Mouse (Mus musculus) mouse trophoblast stem cell (cell line): ENCODE measurements around the gene Rnf121.
"Not testable (repeated sequence)": the region's sequence is repeated elsewhere in the genome, so short reads cannot be mapped to it uniquely, and the experiment has no call there.

Experiments
- in situ Hi-C, 2 experiments: fragments of 300-500 bp; cut with MseI, MboI; formaldehyde crosslinking; loops; 2 replicates in 1 of 2; 3 replicates in 1 of 2; pipeline ENCODE4 v1.15.1; 2025

Rnf121 gene

DNA sequence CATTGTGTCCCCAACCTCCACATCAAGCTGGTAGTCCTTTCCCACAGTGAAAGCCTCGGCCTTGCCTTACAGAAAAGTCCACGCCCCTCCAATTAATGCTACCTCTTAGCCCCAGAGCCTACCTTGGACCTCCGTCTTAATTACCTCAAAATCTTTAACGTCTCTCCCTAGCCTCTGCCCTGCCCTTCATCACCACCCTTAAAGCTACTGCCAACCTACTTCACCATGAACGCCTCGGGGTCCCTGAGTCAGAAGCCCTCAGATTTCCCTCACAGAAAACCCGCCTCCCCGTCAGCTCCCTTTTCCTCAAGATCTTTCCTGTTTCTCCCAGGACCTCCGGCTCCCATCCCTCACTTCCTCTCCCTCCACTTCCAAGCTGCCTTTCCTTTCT lies 619 bp downstream of the Rnf121 start:
- in situ Hi-C loops = no loop called here

- in situ Hi-C loops = no loop called here
Observed at GRCm38 (mm10) chr7:102063891-102064290, 1.4 kb downstream of the Rnf121 start.

- in situ Hi-C loops = no loop called here
Observed at GRCm38 (mm10) chr7:102062203-102062602, 3.1 kb downstream of the Rnf121 start.

- in situ Hi-C loops = no loop called here
Observed at GRCm38 (mm10) chr7:102061353-102061752, 3.9 kb downstream of the Rnf121 start.

DNA sequence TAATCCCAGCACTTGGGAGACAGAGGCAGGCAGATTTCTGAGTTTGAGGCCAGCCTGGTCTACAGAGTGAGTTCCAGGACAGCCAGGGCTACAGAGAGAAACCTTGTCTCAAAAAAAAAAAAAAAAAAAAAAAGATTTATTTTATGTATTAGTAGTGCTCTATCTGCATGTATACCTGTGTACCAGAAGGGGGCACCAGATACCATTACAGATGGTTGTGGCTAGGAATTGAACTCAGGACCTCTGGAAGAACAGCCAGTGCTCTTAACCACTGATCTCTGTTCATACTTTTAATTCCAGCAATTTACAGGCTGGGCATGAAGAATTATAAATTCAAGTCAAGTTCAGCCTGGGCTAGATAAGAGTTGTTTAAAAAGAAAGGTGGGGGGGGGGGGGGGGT lies 16.7 kb downstream of the Rnf121 start:
- in situ Hi-C loops = not testable (repeated sequence)

DNA sequence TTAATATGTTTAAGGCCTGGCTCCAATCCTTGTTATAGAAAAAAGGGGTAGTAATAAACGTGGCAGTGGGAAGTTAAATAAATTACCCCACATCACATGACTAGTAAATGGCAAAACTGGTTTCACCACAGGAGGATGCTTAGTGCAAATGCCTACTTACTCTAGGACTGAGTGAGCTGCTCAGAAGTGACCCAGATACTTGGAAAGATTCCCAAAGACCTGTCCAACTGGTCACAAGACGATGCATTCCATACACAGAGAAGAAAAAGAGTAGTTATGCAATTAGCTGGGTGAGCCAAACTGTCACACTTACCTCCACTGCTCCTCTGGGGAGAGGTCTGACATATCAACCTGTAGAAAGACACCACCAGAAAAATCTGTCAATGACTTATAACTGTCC lies 23.0 kb downstream of the Rnf121 start:
- in situ Hi-C loops = no loop called here

DNA sequence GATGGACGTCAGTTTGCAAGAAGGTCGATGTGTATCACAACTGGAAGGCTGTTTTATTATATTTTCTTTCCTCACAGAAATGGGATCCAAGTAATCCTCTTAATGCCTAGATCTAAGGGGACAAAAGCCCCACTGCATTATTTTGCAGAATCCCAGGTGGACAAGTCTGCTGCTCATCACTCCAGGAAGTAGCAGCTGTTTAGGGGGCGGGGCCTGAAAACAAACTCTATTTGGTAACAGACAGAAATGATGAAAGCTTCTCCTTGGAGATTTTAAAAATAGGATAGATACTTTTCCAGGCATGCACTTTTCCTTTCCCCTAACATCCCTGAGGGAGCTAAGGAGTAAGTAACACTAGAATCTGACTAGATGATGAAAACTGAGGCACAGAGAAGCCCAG lies 28.0 kb downstream of the Rnf121 start:
- in situ Hi-C loops = no loop called here

- in situ Hi-C loops = no loop called here
Observed at GRCm38 (mm10) chr7:102035534-102035933, 29.7 kb downstream of the Rnf121 start.

- in situ Hi-C loops = no loop called here
Observed at GRCm38 (mm10) chr7:102034904-102035303, 30.4 kb downstream of the Rnf121 start.

GRCm38 (mm10) chr7:102025187-102026119 lies 39.8 kb downstream of the Rnf121 start:
- in situ Hi-C loops = no loop called here

DNA sequence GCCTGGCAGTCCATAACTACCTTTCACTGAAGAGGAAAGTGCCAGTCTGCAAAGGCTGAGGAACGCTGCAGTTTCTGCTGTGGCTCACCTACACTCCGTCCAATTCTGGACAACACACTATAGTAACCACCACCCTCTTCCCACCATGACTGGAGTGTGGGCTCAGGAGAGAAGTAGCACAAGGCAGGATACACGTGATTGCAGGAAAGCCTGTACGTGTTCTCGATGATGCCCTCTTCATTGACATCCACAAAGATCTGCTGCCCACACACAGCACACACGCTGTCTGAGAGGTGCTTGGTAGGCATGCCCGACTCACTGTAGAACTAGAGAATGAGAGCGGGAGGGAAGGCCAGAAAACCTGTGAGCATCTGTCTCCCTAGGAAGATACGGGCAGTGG lies 41.4 kb downstream of the Rnf121 start:
- in situ Hi-C loops = no loop called here

GRCm38 (mm10) chr7:102020934-102021333 lies 44.3 kb downstream of the Rnf121 start:
- in situ Hi-C loops = not testable (repeated sequence)

DNA sequence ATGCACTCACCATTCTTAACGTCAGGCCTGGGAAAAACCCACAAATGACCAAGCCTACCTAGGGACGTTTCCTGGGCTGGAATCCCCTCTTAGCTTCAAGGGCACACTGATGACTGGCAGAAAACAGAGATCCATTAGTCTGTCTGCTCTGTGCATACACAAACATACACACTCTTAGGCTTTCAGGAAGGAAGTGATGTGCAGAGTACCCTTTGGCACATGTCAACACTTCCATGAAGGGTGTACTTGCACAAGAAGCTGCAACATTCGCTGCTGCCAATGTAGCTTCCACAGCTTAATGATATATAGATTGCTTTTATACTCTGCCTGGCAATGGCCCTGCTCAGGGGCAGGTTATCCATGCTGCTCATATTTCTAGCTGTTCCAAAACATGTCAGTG lies 45.9 kb downstream of the Rnf121 start:
- in situ Hi-C loops = no loop called here

DNA sequence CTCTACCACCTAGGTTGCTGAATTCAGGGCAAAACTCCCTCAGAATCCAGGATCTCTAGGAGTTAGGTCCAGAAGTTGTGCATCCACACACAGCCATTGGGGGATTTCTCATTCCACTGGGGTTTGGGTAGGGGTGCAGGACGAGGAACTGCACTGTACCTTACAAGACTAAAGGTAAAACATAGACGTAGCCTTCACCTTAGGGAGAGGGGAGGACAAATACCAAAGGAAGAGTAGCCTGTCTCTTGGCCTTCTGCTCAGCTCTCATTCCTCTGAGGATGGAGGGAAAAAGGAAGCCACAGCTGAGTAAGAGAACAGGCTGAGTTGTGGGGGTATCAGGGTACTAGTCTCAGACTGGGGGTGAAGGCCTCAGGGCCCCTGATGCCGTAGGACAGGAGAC lies 46.7 kb downstream of the Rnf121 start, which contains the start of gene Il18bp:
Gene Il18bp, minus strand, starts transcription at position 101 of the 400 bp plus-strand sequence.
- in situ Hi-C loops = no loop called here

DNA sequence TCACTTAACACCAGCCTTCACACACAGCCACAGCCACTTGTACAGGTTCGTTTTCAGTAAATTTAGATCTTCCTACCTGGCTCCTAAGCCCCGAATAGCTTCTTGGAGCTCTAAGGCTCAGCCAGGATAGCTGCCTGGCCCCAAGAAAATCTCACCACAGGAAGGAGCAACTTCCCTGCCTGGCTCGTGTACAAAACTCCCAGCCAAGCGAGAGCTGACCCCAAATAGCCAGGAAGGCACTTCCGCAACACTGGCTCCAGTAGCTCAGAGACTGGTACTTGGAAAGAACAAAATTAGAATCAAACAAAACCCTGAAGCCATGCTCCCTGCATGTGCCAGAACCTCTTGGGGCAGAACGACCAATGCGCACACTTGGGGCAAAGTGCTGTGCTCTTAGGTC lies 47.2 kb downstream of the Rnf121 start:
- in situ Hi-C loops = no loop called here

DNA sequence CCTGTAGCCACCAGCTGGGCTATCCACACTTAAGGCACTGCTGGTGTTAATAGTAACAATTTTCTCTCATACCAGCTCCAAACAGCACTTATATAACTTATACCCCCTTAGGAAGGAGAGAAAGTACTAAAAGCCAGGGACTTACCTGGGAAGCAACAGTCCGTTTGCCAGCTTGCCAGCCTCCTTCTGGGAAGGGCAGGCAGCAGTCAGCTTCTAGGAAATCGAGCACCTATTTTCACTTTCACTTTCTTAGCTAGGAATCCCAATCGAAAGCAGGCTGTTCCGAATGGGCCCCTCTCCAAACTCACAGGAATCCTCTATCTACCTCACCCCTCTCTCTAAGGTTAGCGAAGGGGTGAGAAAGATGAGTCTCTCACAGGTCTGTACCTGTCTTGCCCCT lies 47.8 kb downstream of the Rnf121 start:
- in situ Hi-C loops = no loop called here

- in situ Hi-C loops = no loop called here
Observed at GRCm38 (mm10) chr7:102016936-102017335, 48.3 kb downstream of the Rnf121 start.

DNA sequence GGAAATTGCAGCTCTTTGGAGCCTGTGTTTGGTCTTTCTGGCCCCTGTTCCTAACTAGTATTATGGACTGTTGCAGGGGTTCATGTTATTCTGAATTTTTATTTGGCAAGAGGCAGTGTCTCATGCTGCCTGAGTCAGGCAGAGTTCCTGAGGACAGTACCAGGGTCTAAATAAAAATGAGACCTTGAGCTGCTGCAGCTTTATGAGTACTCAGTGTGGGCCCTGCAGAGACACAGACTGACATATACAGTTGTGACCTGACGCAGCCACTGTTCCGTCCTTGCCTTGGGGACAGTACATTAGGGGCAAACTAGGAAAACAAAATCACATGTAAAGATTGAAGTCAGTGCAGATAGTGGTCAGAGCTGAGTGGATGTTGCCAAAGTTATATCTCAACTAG lies 50.3 kb downstream of the Rnf121 start:
- in situ Hi-C loops = no loop called here

DNA sequence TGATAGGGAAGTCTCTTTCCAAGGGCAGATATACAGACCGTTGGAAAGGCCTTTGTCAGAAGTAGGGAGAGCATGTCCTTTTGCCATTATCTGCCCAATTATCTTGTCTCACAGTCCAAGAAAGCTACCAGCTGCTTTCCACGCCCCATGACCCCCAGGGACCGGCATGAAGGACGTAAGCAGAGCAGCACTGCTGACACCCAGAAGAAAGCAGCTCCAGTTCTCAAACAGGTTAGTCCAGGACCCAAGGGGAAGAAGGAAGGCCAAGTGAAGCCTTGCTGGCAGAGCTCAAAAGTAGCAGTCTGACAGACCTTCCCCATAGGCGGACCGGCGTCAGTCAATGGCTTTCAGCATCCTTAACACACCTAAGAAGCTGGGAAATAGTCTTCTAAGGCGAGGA lies 51.9 kb downstream of the Rnf121 start:
- in situ Hi-C loops = no loop called here

DNA sequence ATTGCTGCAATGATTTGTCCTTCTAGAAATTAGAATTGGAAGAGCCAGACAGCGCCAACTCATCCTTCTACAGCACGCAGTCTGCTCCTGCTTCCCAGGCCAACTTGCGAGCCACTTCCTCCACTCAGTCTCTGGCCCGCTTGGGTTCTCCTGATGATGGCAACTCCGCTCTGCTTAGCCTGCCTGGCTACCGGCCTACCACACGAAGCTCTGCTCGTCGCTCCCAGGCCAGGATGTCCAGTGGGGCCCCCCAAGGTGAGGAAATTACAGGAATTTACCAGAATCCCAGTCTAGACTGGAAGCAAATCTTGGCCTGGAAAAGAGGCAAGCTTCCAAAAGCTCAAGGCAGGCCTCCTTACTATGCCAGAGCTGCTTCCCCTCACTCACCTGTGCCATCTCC lies 53.4 kb downstream of the Rnf121 start:
- in situ Hi-C loops = no loop called here

DNA sequence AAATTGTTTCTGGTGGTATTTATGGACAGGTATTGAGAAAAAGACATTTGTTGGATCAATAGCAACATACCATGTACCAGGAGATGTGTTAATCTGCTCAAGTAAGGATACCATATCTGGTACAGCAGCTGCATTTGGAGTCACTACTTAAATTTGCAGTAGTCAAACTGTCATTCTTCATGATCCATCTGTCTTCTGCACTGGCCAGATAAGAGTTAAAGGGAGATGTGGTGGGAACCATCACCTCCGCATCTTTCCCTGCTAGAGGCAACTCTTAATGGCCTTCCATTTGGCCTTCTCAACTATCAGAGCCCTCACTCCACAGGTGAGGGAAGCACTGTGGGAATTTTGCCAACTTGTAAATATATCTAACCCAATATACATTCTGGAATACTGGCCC lies 58.7 kb downstream of the Rnf121 start:
- in situ Hi-C loops = no loop called here

GRCm38 (mm10) chr7:102000921-102001630 lies 64.2 kb downstream of the Rnf121 start:
- in situ Hi-C loops = no loop called here

DNA sequence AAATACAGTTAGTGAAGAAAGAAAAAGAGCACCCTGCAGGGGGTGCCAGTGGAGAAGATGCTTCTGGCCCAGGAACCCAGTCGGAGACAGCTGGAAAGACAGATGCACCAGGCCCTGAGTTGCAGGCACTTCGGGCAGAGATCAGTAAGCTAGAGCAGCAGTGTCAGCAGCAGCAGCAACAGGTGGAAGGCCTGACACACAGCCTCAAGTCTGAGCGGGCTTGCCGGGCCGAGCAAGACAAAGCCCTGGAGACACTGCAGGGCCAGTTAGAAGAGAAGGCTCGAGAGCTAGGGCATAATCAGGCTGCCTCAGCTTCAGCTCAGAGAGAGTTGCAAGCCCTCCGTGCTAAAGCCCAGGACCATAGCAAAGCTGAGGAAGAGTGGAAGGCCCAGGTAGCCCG lies 65.0 kb downstream of the Rnf121 start:
- in situ Hi-C loops = no loop called here
